Mouse (Mus musculus) kidney, adult 2 months (tissue): ENCODE results near the gene Eaf1. TPM values are rescaled to one million over a fixed set of nuclear protein-coding genes. Genes with fewer than 3 reads are reported as not detected.

Source experiments
- DNase-seq: peaks from one replicate; pipeline ENCODE4 v3.0.0; 2021
- H3K27ac ChIP-seq: fragments of 200-500 bp; 2 replicates; pipeline ENCODE4 v1.5.1; 2012; ENCODE audit warnings: low read depth, low read length, control low read depth, inconsistent platforms; ENCODE audit not compliant: insufficient read depth
- H3K27me3 ChIP-seq: fragments of 200-500 bp; replicated peaks from 2 replicates; pipeline ENCODE4 v1.6.1; 2012; ENCODE audit warnings: mild to moderate bottlenecking, moderate library complexity, low read length, inconsistent platforms; ENCODE audit not compliant: control insufficient read depth, insufficient read depth
- H3K36me3 ChIP-seq: fragments of 200-500 bp; 2 replicates; pipeline ENCODE4 v1.6.1; 2012; ENCODE audit warnings: mild to moderate bottlenecking, moderate library complexity, low read length, inconsistent platforms; ENCODE audit not compliant: control insufficient read depth, insufficient read depth
- H3K4me1 ChIP-seq: fragments of 200-500 bp; 2 replicates; pipeline ENCODE4 v1.6.1; 2011; ENCODE audit warnings: low read length; ENCODE audit not compliant: control insufficient read depth, insufficient read depth
- H3K4me3 ChIP-seq: fragments of 200-500 bp; 2 replicates; pipeline ENCODE4 v1.5.1; 2011; ENCODE audit warnings: mild to moderate bottlenecking, low read depth, low read length, control low read depth; ENCODE audit not compliant: insufficient read depth
- CTCF ChIP-seq: fragments of 200-500 bp; conservative IDR thresholded peaks from 2 replicates; pipeline ENCODE4 v1.5.1; 2011; ENCODE audit warnings: low read depth, mild to moderate bottlenecking, control low read depth, low read length, moderate library complexity, mixed read lengths; ENCODE audit not compliant: insufficient read depth, insufficient read length
- POLR2A ChIP-seq: fragments of 200-500 bp; IDR thresholded peaks from one replicate; pipeline ENCODE4 v1.6.1; 2011; ENCODE audit warnings: low read depth, low read length, control low read depth
- WGBS: fragments of 180-500 bp; shearing (Covaris S2); methylation state at CpG from one replicate; pipeline ENCODE4 v1.1.7; 2018; 5-methylcytosine and 5-hydroxymethylcytosine counted together
- polyA plus RNA-seq: library from polyadenylated mRNA; depleted of rRNA; stranded (reverse); fragments of >200 nt; gene quantifications from 2 replicates; pipeline ENCODE4 v1.2.3, GENCODE M21; 2012

The Eaf1 gene
- polyA plus RNA-seq, 1 experiment, result 34.7 TPM

DNA sequence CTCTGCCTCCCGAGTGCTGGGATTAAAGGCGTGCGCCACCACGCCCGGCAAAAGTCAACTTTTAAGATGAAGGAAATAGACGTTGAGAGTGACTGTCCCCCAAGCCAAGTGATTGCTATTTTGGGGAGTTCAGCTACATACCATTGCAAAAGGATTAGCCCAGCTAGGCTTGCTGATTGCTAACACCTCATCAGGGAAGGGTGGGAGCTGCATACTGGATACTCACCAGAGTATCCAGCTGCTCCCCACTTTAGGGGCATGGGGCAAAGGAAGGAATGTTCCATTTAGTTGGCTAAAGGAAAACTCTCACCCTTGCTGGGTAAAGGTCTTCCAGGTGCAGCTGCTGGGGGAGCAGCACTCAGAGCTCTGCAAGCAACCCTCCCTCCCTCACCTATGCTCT lies 6.1 kb upstream of the Eaf1 start:
- no peak for DNase-seq
- Histone ChIP-seq H3K27me3 (no peaks in the 10 kb centered on the region), H3K36me3 (no peaks in the 10 kb centered on the region), H3K27ac (no peak overlapping the region), H3K4me1 (no peaks in the 10 kb centered on the region), H3K4me3 (no peak overlapping the region)
- TF ChIP-seq CTCF (no peak), POLR2A (no peak)
- 94% methylated on average over 6 of the region's 6 CpGs for WGBS

DNA sequence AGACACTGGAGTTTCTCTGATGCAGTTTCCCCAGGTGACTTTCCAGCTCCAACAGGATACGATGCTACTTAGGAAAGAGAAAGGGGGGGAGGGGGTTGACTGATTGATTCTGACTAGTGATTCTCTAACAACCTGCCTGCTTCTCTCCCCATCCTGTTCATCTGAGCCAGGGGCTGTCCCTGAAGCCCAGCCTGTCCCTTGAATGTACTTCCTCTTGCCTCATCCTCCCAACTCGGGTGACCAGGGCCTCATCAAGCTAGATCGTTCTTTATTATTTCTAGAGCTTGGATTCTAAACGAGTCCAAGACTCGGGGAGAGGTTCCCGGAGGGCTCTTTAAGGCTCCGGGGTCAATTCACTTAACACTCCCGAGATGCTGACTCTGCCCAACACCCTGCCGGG lies 298 bp upstream of the Eaf1 start:
- Histone ChIP-seq H3K4me1 (peaks cover 11% of the 10 kb centered on the region; the same call in 1 of the 2 replicates), H3K36me3 (no peaks in the 10 kb centered on the region), H3K27me3 (no peaks in the 10 kb centered on the region), H3K27ac (no peak overlapping the region), H3K4me3 (peak overlapping the region; percentile 87)
- DNase-seq, result no peak
- TF ChIP-seq CTCF, result no peak
- TF ChIP-seq POLR2A, result no peak
- 5% methylated on average over 9 of the region's 9 CpGs for WGBS

DNA sequence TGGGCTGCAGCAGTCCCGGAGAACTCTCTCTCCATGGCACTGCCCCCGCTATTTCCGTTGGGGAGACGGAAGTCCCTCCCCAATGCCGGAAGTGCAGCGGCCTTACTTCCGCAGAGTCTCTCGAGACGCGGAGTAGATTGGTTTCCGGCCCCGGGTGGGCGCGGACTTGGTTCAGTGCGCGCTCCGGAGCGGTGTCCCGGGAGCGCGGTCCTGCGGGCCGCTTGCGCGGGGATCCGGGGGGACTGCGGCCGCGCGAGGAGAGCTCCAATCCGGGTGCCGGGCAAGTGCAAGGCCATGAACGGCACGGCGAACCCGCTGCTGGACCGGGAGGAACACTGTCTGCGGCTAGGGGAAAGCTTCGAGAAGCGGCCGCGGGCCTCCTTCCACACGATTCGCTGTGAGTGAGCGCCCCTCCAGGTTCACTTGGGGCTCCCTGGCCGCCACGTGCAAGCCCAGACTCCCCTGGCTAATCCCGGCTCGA lies 816 bp downstream of the Eaf1 start, which contains the start of gene Mettl6:
Gene Mettl6, minus strand, starts transcription at position 66 of the 481 bp plus-strand sequence.
- DNase-seq, result peak; percentile 95
- TF ChIP-seq CTCF (no peak), POLR2A (peak; percentile 64)
- peaks cover 11% of the 10 kb centered on the region; the same call in 1 of the 2 replicates for H3K4me1 ChIP-seq
- no peaks in the 10 kb centered on the region for H3K36me3 ChIP-seq
- peak within 1 kb of the TSS; percentile 87 for H3K4me3 ChIP-seq
- no peaks in the 10 kb centered on the region for H3K27me3 ChIP-seq
- under 1% methylated on average over 49 of the region's 49 CpGs for WGBS
- peak within 1 kb of the TSS; percentile 84 for H3K27ac ChIP-seq

DNA sequence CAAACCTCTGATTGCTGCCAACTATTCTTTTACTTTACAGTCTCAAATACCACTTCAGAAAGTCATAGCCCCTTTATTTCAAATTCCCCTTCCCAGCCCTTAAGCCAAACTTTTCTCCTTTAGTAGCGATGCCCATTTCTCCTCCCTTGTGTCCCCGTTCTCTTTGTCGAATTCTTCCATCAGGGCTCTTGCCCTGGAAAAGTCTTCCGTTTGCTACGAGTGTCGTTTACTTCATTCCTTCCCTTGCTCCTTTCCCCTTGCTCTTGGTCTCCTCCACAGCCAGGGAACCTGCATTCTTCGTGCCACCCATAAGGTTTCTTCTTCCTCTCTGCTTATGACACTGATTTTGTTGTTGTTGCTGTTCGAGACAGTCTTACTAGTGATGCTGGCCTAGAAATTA lies 1.3 kb downstream of the Eaf1 start:
- DNase-seq, result no peak
- WGBS, result under 1% methylated on average over 8 of the region's 8 CpGs
- Histone ChIP-seq H3K27ac (peak overlapping the region; percentile 84), H3K4me3 (peak overlapping the region; percentile 87), H3K27me3 (no peaks in the 10 kb centered on the region), H3K36me3 (no peaks in the 10 kb centered on the region), H3K4me1 (peaks cover 11% of the 10 kb centered on the region; the same call in 1 of the 2 replicates)
- TF ChIP-seq CTCF (no peak), POLR2A (no peak)

DNA sequence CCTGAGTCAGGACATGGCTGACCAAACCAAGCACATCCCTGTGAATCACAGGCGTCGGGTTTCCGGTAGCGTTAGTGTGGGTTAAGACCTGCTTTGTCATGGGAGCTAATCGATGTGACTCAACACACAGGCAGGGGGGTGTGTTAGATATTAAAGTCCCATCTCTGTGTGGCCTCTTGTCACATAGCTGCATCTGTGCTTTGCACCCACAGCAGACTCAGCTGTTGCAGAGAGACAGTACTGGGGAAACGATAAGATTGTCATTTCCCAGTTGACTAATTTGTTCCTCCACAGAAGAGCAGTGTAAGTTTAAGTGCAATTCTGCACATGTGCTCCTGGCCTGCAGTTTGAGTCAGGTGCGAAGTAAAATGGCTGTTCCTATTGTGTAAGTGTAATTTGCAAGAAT lies 2.0 kb downstream of the Eaf1 start:
- no peaks in the 10 kb centered on the region for H3K27me3 ChIP-seq
- no peak for DNase-seq
- peaks cover 11% of the 10 kb centered on the region; the same call in 1 of the 2 replicates for H3K4me1 ChIP-seq
- WGBS, result 17% methylated on average over 7 of the region's 7 CpGs
- H3K36me3 ChIP-seq, result no peaks in the 10 kb centered on the region
- H3K27ac ChIP-seq, result no peak overlapping the region
- no peak overlapping the region for H3K4me3 ChIP-seq
- no peak for TF ChIP-seq POLR2A
- no peak for TF ChIP-seq CTCF

DNA sequence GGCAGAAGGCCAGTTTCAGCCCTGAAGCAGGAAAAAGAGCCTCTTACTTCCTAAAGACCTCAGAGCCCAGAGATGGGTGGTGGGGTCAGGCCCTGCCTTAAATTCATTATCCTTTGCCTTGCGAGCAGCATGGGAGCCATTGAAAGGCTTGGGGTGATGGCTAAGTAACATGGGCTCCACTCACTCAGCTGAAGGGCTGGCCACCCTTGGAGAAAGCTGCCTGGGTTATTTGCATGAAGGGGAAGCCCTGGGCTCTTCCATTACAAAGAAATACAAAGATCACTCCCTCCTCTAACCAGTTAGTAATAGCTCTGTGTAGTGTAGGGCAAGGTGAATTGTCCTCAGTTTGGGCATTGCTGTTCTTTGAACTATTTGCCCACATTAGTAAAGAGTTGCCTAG lies 5.3 kb downstream of the Eaf1 start:
- Histone ChIP-seq H3K27ac (no peak overlapping the region), H3K36me3 (no peaks in the 10 kb centered on the region; the same call in none of the 2 replicates), H3K27me3 (no peaks in the 10 kb centered on the region), H3K4me3 (no peak overlapping the region), H3K4me1 (peaks cover 7% of the 10 kb centered on the region; the same call in 1 of the 2 replicates)
- TF ChIP-seq POLR2A (no peak), CTCF (no peak)
- no peak for DNase-seq
- 85% methylated on average over 1 of the region's 1 CpGs for WGBS

DNA sequence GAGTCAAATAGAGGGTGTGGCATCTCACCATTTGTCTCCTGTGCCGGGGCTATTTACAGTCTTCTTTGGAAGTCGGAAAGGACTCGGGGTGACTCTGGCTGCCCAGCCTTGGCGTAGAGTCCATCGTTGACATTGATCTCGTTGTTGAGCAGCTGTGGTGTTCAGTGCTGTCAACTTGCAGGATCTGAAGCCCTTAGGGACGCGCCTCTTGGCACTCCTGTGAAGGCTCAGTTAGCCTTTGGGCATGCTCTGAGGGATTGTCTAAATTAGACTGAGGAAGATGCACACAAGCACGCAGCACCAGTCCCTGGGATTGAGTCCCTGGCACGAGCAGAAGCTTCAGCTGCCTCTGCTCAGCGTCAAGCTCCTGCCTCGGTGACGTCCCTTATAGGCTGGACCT lies 9.2 kb downstream of the Eaf1 start:
- Histone ChIP-seq H3K36me3 (peaks cover 5% of the 10 kb centered on the region), H3K27me3 (no peaks in the 10 kb centered on the region), H3K4me3 (no peak overlapping the region), H3K27ac (no peak overlapping the region), H3K4me1 (no peaks in the 10 kb centered on the region)
- TF ChIP-seq CTCF, result no peak
- no peak for TF ChIP-seq POLR2A
- WGBS, result 89% methylated on average over 13 of the region's 13 CpGs
- no peak for DNase-seq

DNA sequence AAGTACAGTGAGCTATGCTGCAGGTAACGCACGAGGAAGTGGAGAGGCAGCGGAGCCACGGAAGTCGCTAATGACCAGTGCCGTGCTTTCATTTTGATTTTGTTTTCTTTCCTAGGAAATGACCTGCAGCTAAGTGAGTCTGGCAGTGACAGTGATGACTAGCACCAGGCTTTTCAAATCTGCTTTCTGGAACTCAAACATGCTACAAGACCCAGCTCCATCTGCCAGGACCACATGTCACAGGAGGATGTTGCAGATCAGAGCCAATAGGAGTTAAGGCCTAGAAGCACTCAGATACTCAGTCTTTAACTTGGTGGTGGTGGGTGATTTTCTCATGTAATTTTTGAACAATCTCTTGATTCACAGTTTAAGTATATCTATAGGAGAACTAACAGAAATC lies 12.3 kb downstream of the Eaf1 start:
- WGBS, result 86% methylated on average over 6 of the region's 6 CpGs
- no peak overlapping the region for H3K27ac ChIP-seq
- H3K27me3 ChIP-seq, result no peaks in the 10 kb centered on the region
- H3K36me3 ChIP-seq, result peaks cover 5% of the 10 kb centered on the region
- no peak for TF ChIP-seq POLR2A
- no peak overlapping the region for H3K4me3 ChIP-seq
- no peaks in the 10 kb centered on the region for H3K4me1 ChIP-seq
- DNase-seq, result no peak
